Mouse (Mus musculus): Measurements from ENCODE around the gene Mapkap1.

DNA sequence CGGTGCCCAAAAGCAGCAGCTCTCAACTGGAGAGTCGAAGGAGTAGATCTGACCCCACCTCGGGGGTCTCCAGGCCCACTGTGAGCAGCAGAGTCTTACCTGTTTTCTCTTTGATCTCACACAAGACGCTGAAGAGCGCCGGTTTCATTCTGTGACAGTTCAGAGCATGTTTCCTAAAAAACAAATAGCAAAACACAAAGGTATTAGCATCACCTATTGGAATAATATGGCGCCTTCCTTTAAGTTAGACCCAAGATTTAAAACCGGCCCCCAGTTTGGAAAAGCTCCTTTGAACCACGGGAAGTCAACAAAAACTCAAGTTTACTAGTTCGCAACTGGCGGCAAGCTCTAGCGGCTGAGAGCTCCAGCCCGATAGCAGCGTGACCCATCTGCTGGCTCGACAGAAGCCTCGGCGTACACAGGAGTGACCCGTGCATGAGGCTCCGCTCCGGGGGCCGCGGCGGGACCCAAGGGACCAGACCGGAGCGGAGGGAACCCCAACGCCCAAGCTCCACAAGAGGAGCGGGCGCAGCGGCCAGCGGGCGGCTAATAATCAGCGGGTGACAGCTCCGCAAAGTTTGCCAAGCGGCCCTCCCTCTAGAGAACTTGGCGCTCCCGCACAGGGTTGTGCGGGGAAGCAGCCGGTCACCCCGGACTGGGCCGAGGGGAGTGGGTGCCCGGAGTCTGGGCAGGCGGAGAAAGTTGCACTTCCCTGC is 35.7 kb upstream of the Mapkap1 start:
- no peak for TF ChIP-seq POLR2A (IDR thresholded peaks at IDR 0.05; ENCODE audit: control insufficient read depth, low read depth, low read length)
- no peak for TF ChIP-seq CTCF (IDR thresholded peaks at IDR 0.05; ENCODE audit: control insufficient read depth, insufficient read depth, insufficient replicate concordance, low read depth, low read length)
